Mouse (Mus musculus): Measurements from ENCODE around the gene Spata13.

DNA sequence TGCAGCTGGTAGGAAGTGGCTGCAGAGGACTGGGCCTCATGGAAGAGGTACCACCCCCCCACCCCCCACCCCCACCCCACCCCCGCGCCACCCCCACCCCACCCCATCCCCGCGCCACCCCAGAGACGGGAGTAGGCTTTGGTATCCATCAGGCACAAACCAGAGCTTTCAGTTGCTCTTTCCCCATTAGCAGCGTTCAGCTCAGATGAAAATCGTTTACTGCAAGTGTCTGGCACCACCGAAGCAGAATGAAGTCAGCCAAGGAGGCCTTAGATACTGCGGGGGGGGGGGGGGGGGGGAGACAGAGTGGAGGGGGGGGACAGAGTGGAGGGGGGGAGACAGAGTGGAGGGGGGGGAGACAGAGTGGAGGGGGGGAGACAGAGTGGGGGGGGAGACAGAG, 105.4 kb downstream of the Spata13 start:
- TF ChIP-seq CTCF (IDR thresholded peaks at IDR 0.05; ENCODE audit: low read depth, low read length): no peak
- no peak for TF ChIP-seq POLR2A (IDR thresholded peaks at IDR 0.05; ENCODE audit: borderline replicate concordance, low read depth, low read length)
